Mouse (Mus musculus): ENCODE measurements around the gene Lingo1. TPM values are rescaled to one million over a fixed set of nuclear protein-coding genes. Genes with fewer than 3 reads are reported as not detected.

The Lingo1 gene
- total RNA-seq, 2 experiments from 2014 or later, result 0.70 to 1.5 TPM

- no peak for DNase-seq (ENCODE audit: low spot score in 2 of 2)
Observed at GRCm38 (mm10) chr9:56681950-56682349, 114.3 kb downstream of the Lingo1 start.

- no peak for DNase-seq (ENCODE audit: low spot score in 2 of 2)
Observed at GRCm38 (mm10) chr9:56678929-56679681, 117.2 kb downstream of the Lingo1 start.

GRCm38 (mm10) chr9:56675696-56676095 is 120.6 kb downstream of the Lingo1 start:
- DNase-seq (ENCODE audit: low spot score in 2 of 2), result no peak

GRCm38 (mm10) chr9:56669605-56670221 is 126.6 kb downstream of the Lingo1 start:
- DNase-seq (ENCODE audit: low spot score in 2 of 2), result no peak

GRCm38 (mm10) chr9:56664136-56664535 is 132.1 kb downstream of the Lingo1 start:
- no peak for DNase-seq (ENCODE audit: low spot score in 2 of 2)

- DNase-seq (ENCODE audit: low spot score in 2 of 2), result no peak
Observed at GRCm38 (mm10) chr9:56662946-56663345, 133.3 kb downstream of the Lingo1 start.

GRCm38 (mm10) chr9:56662405-56662804 is 133.9 kb downstream of the Lingo1 start:
- DNase-seq (ENCODE audit: low spot score in 2 of 2), result no peak

- DNase-seq (ENCODE audit: low spot score in 2 of 2), result no peak
Observed at GRCm38 (mm10) chr9:56661217-56661840, 134.9 kb downstream of the Lingo1 start.

GRCm38 (mm10) chr9:56658580-56658979 is 137.7 kb downstream of the Lingo1 start:
- no peak for DNase-seq (ENCODE audit: low spot score in 2 of 2)

- no peak for DNase-seq (ENCODE audit: low spot score in 2 of 2)
Observed at GRCm38 (mm10) chr9:56657996-56658398, 138.3 kb downstream of the Lingo1 start.

GRCm38 (mm10) chr9:56656766-56657542 is 139.3 kb downstream of the Lingo1 start:
- no peak for DNase-seq (ENCODE audit: low spot score in 2 of 2)

- no peak for DNase-seq (ENCODE audit: low spot score in 2 of 2)
Observed at GRCm38 (mm10) chr9:56655167-56655566, 141.1 kb downstream of the Lingo1 start.

- no peak for DNase-seq (ENCODE audit: low spot score in 2 of 2)
Observed at GRCm38 (mm10) chr9:56652551-56652950, 143.7 kb downstream of the Lingo1 start.

GRCm38 (mm10) chr9:56651586-56651985 is 144.7 kb downstream of the Lingo1 start:
- DNase-seq (ENCODE audit: low spot score in 2 of 2), result no peak

- DNase-seq (ENCODE audit: low spot score in 2 of 2), result no peak
Observed at GRCm38 (mm10) chr9:56646227-56647025, 149.8 kb downstream of the Lingo1 start.

GRCm38 (mm10) chr9:56643474-56643873 is 152.8 kb downstream of the Lingo1 start:
- DNase-seq (ENCODE audit: low spot score in 2 of 2), result no peak

GRCm38 (mm10) chr9:56638226-56638905 is 157.9 kb downstream of the Lingo1 start:
- no peak for DNase-seq (ENCODE audit: low spot score in 2 of 2)

GRCm38 (mm10) chr9:56637403-56637857 is 158.8 kb downstream of the Lingo1 start:
- DNase-seq (ENCODE audit: low spot score in 2 of 2), result no peak

- no peak for DNase-seq (ENCODE audit: low spot score in 2 of 2)
Observed at GRCm38 (mm10) chr9:56636766-56637402, 159.4 kb downstream of the Lingo1 start.
